Mouse (Mus musculus): Measurements from ENCODE around the gene Hes5.

The Hes5 gene

DNA sequence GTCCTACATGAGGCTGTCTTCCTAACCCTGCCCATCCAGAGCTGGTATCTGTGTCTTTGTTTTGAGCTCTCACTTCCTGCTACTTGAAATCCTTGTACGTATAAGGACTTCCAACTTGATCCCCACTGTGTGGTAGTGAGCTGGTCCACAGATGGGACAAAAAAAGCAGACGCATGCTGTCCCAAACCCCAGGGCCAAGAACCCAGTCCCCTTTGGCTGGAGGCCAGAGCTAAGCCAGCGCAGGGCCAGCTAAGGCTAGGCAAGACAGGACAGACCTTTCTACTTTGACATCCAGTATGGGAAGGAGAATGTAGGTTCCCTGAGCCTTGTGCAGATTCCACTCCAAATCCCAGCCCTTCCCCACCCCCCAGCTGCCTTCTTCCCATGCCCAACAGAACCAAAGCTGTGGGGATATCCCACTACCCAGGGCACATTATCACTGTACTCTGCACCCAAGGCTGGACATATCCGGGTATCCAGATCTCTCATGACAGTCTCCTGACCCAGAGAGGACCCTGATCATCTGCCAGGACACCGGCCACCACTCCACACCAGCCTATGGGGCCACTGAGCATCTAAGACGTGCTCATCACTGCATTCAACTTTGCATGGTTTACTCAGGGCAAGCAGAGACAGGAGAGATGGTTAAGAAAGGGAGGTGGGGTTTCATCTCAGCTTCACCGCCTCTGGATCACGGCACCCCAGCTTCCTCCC is 50.7 kb downstream of the Hes5 start:
- DNase-seq (ENCODE audit: low read depth, low spot score), result no peak
